Mouse (Mus musculus) lung, postnatal 14 days (tissue): ENCODE data around the gene Dock7.
"Not testable (repeated sequence)": the region's sequence is repeated elsewhere in the genome, so short reads cannot be mapped to it uniquely, and the experiment has no call there.

Experiments
- DNase-seq: peaks from one replicate; pipeline ENCODE4 v3.0.0; 2021

The Dock7 gene

DNA sequence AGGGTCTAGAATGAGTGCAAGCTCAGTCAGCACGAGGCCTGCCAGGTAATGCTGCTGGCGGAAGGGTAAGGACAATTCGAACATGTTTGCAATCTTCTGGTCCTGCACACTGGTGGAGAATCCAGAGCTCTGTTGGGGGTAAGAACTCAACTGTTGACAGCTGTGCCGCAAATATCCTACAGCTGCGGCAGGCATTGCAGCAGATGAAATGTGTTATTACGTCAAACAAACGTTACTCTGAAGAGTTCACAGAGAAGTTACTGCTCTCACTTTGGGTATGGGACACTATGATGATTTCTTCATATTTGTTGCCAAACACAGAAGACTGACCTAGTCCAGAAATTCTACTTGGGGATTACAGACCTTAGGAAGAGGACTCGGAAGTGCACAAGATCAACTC lies 136.0 kb downstream of the Dock7 start:
- DNase-seq = no peak

DNA sequence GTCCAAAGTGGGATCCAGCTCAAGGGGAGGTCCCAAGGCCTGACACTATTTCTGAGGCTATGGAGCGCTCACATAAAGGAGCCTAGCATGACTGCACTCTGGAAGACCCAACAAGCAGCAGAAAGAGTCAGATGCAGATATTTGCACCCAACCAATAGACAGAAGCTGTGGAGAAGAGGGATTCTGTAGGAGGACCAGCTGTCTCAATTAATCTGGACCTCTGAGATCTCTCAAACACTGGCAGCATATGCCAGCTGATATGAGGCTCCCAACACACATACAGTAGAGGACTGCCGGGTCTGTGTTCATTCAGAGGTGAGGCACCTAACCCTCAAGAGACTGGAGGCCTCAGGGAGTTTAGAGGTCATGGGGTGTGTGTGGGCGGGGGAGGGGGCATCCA lies 140.7 kb downstream of the Dock7 start:
- not testable (repeated sequence) for DNase-seq

DNA sequence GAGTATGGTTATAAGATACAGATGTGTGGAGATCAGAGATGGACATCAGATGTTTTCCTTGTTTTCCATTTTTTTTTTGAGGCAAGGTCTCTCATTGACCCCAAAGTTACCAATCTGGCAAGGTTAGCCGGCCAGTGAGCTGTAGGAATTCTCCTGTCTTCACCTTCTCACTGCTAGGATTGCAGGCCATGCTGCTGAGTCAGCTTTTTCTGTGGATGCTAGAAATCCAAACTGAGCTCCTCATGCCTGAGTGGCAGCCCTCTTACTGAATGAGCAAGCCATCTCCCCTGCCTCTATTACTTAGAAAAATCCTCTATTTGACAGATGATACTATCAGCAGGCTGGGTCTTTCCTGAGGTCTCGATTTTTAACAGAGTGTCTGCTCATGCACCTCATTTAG lies 142.0 kb downstream of the Dock7 start:
- DNase-seq = no peak

DNA sequence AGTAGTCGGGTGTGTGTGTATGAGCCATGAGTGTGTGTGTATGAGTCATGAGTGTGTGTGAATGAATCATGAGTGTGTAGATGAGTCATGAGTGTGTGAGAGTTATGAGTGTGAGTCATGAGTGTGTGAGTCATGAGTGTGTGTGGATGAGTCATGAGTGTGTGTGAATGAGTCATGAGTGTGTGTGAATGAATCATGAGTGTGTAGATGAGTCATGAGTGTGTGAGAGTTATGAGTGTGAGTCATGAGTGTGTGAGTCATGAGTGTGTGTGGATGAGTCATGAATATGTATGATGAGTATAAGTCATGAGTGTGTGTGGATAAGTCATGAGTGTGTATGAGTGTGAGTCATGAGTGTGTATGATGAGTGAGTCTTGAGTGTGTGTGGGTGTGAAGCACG lies 142.4 kb downstream of the Dock7 start:
- DNase-seq = not testable (repeated sequence)

DNA sequence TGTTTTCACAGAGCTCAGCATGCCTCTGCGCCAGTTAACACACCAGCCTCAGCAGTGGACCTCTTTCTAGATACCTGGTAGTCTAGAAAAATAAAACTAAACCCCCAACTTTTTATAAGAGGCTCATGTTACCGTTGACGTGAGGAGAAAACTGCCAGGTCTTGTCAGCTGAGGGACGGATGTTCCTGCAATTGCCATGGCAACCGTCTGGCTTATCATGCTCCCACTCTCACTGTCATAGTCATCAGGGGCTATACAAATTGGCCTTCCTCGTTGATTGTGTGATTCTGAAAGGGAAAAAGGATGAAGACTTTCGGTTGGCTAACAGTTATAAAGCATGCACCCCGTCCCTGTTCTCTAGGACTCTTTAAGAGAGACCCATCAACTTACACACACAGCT lies 145.0 kb downstream of the Dock7 start:
- DNase-seq = no peak

DNA sequence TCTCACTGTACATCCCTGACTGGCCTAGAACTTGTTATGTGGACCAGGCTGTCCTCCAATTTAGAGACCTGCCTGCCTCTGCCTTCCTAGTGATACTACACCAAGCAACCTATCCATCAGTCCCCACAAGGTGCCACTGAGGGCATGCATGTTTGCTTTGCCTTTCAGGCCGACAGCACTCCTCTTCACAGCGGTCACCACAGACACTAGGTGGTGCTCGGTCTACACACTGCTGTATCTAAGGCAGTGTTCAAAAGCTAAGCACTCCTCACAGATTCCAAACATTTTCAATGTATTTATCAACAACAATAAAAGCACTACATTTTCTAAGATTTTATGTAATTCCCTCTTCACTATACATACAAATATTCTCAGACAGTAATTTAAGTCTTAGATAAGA lies 150.8 kb downstream of the Dock7 start:
- DNase-seq = no peak

DNA sequence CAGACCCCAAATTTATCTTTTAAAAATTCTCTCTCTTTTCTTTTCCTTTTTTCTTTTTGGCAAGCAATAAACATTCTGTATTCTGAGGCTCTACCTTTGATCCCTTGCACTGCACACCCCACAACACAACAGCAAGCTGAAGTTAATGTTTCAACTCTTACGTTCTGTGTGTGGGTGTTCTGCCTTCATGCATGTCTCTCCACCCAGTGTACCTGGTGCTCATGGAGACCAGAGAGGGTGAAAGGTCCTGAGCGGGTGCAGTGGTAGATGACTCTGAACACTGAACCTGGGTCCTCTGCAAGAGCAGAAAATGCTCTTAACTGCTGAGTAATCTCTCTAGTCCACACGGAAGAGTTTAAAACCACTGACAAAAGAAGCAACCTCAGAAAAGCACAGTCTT lies 160.5 kb downstream of the Dock7 start:
- DNase-seq = no peak

DNA sequence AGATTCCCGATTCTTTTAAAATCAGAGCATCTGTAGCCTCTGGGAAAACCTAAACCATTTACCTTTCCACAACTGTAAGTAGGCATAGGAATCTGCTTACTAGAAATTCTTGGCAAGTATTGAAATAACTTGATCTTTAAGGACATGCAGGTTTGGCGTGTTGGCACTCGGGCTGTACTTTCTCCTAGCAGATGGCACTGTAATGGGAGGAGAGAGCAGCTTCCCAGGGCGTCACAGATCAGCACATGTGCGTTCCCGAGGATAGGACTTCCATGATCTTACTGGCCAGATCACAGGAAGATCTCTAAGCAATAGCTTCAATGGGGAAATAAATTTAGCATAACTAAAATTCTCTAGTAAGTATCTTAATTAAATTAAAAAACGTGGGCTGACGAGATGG lies 164.7 kb downstream of the Dock7 start:
- DNase-seq = no peak

DNA sequence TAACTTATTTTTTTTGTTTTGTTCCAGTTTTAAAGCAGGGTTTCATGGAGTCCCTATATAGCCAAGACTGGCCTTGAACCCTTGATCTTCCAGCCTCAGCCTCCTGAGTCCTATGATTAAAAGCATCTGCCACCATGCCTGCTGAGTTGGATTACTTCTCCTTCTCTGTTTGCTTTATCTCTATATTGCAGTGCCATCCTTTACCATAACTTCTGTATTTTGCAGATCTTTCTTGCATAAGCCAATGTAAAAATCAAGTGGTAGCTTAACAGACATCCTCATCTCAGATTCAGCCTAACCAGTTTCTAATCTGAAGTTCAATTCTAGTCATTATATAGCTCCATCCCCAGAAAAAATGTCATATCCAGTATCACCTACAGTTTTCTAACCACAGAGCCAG lies 170.2 kb downstream of the Dock7 start:
- no peak for DNase-seq

DNA sequence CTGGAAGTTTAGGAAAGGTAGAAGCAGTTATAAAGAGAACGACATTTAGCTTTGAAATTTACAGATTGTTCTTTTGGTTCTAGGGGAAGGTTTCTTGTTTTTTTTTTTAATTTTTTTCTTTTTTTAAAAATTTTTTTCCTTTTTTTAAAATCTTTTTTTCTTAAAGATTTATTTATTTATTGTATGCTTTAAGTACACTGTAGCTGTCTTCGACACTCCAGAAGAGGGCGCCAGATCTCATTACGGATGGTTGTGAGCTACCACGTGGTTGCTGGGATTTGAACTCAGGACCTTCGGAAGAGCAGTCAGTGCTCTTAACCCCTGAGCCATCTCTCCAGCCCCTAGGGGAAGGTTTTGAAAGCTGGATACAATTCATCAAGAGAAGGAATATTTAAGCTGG lies 182.5 kb downstream of the Dock7 start:
- not testable (repeated sequence) for DNase-seq

DNA sequence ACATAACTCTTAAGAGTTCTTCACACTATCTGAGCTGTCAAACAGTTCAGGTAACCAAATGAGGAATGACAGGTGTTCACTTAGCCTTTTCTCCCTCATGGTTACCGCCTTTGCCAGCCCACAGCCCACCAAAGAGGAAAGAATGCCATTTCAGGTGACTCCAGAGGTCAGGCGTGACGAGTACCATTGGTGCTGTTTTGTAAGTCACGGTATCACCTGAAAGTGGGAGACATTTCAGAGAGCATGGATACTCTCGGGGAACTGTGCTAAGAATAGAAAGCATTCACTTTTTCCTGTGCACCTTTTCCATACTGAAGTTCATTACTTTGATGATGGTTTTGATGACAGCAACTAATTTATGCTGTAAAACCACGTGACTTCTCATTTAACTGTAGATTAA lies 184.7 kb downstream of the Dock7 start:
- no peak for DNase-seq

DNA sequence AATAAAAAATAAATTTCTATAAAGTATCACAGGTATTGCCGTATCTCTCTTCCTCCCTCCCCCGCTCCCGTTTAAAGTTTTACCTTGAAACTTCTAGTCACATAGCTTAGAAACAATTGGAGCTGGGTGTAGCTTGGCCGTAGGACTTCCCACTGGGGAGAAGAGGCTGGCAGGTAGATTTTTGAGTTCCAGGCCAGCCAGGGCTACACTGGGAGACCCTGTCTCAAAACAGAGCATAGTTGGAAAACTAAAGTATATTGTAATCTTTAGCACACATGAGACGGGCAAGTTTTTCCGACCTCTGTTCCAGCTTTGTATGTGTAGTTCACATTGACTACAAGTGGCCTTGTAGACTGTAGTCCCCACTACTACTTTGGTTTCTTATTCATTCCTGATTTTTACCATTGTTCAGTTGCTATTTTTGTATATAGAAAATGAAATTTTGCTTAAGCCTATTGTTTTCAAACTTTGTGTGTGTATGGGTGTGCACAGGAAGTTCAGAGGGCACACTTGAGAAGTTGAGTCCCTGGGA lies 195.4 kb downstream of the Dock7 start:
- no peak for DNase-seq

DNA sequence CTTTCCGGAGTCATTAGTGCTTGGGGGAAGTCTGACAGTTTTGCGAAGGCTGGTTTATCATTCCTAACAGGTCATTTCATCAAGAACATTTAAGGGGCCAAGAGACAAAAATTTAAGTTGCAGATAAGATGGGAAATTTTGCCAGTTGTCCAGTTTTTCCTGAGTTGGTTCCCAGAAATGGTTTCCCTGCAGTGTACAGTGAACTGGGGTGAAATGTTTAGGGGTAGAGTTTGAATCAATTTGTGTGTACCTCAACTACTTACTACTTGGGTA lies 195.9 kb downstream of the Dock7 start:
- no peak for DNase-seq

DNA sequence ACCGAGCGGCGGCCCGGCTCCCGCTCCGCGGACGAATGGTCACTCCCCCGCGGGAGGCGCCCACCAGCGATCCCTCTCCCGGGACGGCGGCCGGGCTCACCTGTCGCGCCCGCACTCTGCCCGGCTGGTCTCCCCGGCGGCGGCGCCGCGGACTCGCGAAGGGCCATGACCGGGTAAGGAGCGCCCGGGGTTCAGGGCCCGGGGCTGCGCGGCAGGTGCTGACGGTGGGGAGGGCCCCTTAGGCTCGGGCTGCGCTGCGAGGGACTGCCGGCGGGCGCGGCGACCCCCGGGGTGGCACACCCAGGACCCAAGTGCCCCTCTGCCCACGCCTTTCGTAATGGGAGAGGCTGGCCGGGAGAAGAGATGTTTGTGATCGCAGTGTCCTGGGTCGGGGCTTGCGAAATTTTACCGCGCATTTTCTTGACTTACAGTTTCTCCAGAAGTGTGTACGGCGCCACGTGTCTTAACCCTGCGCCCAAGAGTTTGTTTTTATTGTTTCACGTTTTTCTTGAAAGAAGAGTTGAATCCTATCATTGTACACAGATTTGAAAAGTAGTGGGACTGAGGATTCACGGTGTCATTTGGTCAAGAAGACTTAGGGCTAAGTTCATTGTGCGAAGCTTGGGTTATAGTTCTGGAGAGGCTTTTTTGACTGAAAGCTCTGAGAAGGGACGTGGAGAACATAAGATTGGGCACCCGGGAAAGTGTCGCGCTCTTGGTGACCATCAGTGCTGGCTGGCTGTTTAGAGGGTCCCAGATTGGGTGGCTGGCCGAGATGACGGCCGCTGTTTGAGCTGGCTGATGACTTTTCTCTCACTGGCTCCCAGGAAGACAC lies 196.4 kb downstream of the Dock7 start:
- DNase-seq = peak; percentile 27

DNA sequence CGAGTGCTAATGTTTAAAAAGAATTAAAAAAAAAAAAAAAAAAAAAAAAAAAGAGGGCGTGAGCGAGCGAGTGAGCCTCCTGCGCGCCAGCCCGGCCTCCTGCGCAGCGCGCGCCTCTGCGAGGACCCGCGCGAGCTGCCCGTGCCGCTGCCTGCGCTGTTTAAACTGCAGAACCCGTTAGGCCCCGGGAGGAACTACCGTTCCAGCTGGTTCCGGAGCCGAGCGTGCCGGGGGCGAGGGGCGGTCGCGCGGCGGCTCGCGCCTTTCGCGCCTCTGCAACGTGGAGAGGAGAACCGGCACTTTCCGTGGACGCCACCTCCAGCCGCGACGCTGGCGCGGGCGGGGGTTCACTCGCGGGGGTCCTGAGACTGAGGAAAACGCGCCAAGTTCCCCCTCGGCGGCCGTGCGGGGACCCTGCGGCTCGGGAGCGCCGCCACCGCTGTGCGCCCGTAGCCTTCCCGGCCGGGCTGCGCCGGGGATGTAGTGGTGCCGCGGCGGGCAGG lies 197.1 kb downstream of the Dock7 start, which contains the start of gene Usp1:
TSS of gene Usp1 (plus strand) at position 243 of the 503 bp plus-strand sequence.
- peak; percentile 79 for DNase-seq

DNA sequence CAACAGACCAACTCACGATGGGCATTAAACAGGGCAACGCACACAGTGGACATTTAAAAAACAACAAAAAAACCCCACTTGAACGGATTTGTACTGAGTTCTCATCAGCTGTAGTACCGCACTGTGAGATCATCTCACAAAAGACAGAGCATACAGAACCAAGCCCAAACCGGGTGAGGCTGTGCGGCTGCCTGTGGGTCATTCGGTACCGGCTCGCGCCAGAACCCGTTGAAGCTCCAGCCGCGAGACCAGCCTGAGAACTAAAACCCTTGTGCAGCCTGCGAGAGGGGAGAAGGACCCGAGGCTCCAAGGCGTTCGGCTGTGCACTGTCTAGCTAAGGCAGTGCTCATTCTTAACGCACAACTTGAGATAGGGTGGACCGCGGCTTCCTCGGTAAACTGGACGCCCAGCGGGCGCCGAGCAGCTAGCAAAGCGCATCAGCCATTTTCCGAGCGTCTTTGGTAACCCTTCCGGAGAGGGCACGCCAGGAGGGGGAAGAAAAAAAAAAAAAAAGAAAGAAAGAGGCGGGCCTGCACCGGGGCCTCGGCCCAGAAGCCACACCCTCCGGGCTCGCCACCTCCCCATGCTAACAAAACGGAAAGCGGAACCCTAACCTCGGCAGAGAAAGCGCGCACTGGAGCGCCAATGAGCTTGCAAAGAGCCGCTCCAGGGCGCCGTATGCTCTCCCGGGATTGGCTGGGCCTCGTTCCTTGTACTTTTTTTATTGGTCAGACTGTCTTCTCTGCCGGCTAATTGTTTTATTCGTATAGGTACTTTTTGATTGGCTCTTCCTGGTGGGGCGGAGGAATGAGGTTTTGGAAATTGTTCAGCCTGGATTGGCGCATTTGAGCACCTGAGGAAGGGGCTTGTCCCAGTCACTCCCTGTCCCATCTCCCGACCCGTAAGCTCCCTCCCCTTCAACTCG lies 197.8 kb downstream of the Dock7 start:
- peak; percentile 95 for DNase-seq

DNA sequence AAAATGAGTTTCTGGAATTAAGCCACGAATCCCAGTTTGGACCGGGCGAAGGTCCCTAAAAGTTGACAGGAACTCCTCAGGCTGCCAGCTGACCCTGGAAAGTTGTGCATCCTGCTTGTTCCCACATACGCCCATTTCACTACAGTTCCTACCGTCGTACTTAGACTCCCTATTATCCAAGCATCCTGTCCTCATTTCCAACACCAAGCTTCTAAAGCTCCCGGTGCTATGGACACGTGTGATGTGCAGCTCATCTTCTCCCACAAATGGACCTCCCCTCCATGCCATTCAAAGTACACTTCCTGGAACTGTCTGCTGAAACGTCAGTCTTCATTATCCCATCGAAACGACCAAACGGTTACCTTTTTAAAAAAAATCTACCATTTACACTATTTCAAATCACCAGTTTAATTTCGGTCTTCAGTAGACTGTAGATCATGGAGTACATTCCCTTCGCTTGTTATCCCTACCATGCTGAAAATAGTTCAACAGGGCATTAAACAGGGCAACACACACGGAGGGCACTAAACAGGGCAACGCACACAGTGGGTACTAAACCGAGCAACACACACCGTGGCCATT lies 198.6 kb downstream of the Dock7 start:
- peak; percentile 1 for DNase-seq

DNA sequence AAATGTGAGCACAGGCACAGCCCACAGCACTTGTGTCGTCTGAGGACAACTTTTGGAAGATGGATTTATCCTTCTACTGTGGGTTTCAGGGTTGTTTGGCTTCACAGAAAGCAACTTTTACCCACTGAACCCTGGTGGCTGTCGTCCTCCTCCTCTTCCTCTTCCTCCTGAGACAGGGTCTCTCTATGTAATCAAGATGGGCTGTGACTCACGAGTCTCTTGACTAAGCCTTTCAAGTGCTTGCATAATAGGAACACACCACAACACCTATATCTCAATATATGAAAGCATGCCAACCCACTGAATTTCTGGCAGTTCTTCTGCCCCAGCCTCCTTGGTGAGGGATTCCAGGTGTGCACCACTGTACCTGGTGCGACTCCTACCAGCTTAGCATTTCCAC lies 199.8 kb downstream of the Dock7 start:
- DNase-seq = no peak

DNA sequence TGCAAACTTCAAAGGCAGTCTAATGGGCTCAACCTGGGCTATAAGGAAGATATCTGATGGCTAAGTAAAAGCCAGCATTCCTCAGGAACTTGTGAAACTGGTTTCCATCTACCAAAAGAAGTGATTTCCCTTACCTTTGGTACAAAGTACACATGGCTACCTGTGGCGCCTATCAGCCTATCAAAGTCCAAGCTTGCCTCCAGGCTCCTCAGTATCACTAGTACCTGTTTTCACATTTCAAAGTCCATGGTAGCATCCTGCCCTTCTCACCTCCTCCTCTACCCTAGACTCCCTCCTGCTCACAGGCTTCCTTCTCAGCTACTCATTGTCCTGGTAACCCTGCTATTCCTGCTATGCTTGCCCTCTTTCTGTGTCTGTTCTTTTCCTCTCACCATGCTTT lies 202.5 kb downstream of the Dock7 start:
- DNase-seq = no peak

DNA sequence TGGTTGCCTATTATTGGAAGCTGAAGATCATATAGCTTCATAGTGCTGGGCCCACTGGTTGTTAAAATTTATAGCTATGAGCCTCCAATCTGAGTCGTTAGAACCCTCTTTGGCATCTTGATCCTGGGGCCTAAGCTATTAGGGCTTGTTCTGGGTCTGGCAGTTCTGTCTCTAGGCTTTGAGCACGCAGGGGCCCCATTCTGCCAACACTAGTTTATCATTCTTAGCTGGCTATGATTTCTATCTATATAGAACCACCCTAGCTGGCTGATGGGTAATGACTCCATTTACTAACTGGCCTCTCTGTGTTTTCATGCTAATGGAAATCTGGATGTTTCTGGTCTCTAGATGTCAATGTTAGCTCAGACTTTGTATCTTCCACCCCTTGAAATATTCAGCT lies 203.0 kb downstream of the Dock7 start:
- DNase-seq = no peak

DNA sequence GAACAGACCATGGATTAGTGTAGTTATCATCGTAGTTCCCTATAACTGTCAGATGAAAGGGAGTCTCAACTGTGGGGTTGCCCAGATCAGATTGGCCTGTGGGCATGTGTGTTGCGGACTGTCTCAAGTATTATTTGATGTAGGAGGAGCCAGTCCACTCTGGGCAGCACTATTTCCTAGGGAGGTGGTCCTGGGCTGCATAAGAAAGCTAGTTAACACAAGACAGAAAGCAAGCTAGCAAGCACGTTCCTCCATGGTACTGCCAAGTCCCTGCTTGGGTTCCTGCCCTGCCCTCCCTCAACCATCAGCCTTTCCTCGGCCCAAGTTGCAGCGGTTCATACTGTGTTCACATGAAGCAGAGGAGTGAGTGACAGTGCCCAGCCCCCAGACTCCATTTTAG lies 210.5 kb downstream of the Dock7 start:
- no peak for DNase-seq

DNA sequence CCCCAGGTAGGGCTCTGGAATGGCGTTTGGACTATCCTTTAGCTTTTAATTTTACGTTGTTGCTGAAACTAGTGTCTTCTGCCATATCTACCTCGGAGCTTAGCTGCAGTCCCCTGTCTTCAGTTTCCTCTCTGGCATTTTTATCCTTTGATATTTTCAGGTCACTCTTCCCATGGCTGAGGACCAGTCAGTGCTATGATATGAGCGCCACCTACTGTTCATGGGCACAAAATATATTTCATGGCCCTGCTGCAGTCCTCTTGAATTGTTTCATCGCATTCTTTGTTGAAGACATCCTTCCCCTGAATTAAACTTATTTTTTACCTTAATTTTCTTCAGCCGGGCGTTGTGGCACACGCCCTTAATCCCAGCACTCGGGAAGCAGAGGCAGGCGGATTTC lies 233.6 kb downstream of the Dock7 start:
- peak; percentile 63 for DNase-seq
